Mouse (Mus musculus): ENCODE measurements at regions not wholly inside any gene's neighbourhood (a gene's known extent, or its start where the extent isn't known, plus 50 kb on each side); places are given as distances from the start of the nearest gene placed in this dataset.

DNA sequence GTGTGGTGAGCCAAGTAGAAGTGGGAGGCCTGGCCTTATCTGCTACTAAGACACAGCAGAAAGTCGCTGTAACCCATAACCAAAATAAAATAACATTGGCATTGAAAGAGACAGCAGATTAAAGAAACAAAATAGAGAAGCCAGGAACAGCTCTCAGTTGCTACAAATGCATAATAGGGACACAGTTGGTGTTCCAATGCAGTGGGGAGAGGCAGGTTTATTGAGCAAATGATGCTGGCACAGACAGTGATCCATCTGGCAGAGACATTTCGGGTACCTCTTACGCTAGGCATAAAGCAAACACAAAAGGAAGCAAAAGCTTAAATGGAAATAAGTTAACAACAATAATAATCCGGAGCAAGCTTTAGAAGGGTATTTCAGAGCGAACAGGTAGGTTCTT lies 83.6 kb upstream of the Foxq1 start:
- TF ChIP-seq FLI1 (IDR thresholded peaks at IDR 0.05; ENCODE audit: low read length) = no peak
- TF ChIP-seq GATA1 (IDR thresholded peaks at IDR 0.05; ENCODE audit: borderline replicate concordance, low read length) = no peak
